Mouse (Mus musculus) ovary, adult 18-20 months (tissue): Measurements from ENCODE around the gene Vstm2l.

Source experiments
- DNase-seq: peaks from one replicate; pipeline ENCODE4 v3.0.0; 2022; ENCODE audit warnings: low spot score, mixed read lengths

Vstm2l gene

DNA sequence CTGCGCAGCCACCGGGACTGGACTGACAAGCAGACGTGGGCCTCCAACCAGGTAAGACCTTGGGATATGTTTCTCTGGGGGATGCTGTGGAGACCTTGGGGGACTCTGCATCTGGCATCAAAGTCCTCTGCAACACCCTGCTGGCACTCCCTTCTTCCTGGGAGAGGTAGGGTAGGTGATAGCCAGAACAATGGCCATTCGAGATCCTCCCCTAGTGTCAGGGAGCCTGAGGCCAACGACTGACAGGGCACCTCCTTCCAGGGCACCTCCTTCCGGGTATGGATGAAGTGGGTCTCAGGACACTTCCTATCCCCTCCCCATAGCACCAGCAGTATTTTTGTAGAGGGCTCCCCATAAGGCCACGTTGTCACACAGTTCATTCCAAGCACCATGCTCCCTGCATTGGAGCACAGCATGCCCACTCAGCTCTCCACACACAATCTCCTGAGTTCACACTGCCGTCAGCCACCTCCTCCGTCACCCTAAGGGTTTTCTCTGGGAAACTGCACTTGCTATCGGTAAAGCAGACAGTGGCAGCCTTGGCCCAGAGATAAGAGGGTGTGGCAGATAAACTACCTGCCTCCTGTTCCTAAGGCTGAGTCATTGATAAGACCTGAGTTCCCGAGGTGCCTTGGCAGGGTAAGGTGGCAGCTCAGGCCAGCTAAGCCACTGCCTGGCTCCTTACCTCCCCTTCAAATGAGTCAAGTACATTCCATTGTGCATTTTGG lies 21.2 kb downstream of the Vstm2l start:
- no peak for DNase-seq

DNA sequence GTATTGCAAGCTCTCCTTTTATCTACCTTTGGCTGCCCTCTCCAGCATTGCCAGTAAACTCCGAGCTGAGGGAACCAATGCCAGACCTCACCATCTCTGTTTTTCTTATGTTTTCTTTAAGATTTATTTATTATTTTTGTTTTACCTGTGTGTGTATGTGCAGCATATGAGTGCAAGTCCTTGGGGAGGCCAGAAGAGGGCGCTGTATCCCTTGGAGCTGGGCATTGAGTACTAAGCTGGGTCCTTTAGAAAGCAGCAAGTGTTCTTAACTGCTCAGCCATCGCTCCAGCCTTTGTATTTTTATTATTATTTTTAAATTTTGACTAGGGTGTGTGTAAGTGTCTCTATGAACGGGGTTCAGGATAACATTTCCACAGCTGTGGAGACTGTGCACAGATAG lies 22.2 kb downstream of the Vstm2l start:
- no peak for DNase-seq

DNA sequence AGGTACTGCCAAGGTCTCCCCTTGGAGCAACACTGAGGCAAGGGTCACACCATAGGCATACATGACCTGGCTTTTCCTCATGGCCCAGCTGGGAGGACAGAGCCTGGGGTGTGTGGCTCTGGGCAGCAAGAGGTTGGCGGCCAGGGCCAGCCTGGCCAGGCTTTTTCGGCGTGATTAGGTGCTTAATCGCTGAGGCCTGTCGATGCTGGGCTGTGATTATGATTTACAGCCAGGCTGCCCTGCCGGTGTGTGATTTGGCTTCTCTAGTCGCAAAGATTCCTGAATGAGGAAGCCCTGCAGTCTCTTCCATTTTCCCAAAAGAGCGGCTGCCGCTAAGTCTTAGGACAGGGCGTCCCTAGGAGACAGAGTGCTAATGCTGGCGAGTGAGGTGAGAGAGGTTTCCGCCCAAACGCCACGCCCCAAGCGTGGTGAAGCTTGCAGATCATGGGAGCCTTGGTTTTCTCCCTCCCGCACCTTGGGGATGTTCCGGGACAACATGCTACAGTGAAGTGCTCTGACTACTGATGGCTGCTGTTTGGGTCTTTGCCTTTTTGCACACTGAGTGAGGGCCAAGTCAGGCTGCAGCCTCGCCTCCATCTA lies 26.2 kb downstream of the Vstm2l start:
- DNase-seq = no peak

DNA sequence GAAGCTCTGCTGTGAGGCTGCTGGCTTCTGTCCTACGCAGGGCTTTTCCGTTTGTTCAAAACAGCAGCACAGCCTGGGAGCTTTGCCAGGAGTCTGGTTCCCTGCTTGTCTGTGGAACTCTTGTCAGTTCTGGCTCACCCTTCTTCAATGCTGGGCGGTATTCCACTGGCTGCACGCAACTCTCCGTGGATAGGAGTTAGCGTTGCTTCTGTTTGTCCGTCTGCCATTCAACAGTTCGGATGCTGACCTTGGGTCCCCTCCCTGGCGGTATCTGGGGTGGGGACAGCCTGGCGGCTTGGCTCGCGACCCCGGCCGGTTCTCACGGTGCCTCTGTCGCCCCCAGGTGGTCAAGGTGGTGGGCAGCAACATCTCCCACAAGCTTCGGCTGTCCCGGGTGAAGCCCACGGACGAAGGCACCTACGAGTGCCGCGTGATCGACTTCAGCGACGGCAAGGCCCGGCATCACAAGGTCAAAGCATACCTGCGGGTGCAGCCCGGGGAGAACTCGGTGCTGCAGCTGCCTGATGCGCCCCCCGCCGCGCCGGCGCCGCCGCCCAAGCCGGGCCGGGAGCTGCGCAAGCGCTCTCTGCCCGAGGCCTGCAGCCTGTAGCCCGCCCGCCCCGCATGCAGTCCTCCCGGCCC lies 29.2 kb downstream of the Vstm2l start:
- peak; percentile 57 for DNase-seq

DNA sequence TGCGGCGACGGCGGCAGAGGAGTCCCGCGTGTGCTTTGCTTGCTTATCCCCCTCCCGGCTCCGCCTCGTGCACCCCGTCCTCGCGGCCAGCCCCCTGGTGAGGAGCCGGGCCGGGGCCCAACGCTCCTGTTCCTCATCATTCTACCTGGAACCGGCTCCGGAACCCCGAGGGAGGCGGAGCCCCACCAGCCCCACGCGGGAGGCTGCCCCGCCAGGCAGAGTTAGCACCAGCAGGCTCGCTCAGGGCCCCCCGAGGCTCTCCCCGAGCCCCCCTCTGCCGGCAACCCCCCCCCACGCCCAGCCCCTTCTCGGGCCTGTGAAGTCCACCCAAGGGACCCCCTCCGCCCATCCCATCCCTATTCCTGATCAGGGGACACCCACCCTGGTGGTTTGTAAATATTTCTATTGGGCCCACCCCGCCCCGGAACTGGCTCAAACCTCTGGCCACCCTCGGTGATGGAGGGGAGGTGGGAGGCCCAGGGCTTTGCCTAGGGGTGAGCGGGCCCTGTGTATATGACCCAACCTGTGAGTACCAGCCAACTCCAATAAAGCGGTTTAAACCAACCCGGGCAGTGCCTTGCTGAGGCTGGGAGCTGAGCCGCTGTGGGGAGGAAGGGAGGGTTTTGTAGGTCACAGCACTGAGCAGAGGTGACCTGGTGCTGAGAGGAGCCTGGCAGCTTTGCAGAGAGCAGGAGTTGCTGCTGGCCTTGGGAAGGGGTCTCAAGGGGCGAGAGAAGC lies 29.9 kb downstream of the Vstm2l start:
- no peak for DNase-seq

DNA sequence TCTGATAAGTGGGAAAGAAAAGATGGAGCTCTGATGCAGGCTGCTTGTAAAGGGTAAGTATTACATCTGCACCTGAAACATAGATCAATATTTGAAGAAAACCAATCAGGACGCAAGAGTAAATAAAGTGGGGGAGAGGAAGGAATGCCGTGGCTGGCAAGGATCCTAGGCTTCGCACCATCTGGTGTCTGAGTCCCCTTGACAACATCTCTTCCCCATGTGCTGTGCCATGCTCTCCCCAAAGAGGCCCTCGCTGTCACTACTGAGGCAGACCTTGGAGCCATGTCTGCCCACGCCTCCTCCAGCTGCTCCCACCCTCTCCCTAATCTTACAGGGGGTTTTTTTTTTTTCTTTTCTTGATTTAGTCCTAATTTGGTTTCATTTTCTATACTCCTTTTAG lies 39.5 kb downstream of the Vstm2l start:
- no peak for DNase-seq

DNA sequence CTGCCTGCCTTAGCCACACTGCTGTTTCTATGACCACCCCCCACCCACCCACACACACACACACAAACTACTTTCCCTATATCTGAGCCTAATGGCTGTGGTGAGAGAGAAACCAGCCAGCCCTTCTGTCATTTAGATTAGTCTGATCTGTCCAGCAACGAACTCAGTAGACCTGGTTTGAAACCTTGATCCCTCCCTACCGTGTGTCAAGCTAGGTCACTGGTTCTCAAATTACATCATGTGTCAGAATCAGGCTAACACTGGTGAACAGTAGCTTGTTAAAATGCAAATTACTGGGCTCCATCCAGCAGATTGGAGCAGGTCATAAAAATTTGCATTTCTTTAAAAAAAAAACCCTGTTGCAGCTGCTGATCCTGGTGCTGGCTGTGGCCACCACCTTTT lies 43.3 kb downstream of the Vstm2l start:
- DNase-seq = no peak

DNA sequence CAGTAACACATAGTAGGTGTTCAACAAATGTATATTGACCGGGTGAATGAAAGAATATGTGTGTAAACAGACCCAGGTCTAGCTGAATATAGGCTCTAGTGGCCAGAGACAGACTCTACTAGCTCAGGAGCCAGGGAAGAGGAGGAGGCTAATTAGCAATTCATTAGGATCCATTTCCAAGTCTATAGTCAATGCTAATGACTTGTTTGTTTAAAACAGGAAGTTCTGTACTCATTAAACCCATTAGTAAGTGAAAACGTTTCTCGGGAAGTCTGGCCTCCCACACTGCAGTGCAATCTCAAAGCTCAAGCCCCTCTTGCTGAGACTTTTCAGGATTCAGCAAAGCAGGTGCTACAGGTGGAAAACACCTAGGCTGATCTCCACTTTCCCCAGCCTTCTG lies 53.4 kb downstream of the Vstm2l start:
- no peak for DNase-seq

DNA sequence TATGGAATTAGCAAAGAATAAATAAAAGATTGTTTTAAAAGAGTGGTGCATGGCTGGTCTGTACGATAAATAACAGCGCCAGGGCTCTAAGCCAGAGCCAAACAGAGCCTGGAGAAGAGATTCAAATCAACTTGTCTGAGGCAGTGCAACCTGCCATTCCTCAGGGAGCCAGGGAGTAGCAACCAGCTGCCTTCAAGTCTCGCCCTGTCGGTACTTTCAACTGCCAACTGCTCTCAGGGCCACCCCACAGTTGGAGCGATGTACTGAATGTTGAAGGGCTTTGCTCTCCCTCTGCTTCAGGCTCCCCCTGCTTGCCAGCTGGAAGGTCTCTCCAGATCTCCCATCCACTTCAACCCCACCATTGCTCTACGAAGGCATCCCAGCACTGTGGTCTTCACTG lies 55.7 kb downstream of the Vstm2l start:
- DNase-seq = no peak

DNA sequence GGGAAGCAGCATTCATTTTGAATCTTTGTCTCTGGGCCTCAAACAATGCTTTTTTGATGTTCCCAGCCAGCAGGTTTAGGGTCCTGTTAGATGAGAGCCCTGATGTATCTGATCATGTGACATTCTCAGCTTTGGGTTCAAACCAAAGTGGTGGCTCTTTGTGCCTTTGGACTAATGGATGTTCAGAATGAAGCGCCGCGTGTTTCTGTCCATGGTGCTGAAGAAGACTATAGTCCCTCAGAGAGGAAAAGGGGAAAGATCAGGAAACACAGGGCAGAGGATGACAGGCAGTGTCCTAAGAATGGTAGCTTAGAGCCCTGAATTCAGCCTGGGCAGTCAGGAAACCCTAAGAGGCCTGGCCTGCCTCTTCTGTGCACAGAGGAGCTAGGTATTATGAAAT lies 56.2 kb downstream of the Vstm2l start:
- no peak for DNase-seq

DNA sequence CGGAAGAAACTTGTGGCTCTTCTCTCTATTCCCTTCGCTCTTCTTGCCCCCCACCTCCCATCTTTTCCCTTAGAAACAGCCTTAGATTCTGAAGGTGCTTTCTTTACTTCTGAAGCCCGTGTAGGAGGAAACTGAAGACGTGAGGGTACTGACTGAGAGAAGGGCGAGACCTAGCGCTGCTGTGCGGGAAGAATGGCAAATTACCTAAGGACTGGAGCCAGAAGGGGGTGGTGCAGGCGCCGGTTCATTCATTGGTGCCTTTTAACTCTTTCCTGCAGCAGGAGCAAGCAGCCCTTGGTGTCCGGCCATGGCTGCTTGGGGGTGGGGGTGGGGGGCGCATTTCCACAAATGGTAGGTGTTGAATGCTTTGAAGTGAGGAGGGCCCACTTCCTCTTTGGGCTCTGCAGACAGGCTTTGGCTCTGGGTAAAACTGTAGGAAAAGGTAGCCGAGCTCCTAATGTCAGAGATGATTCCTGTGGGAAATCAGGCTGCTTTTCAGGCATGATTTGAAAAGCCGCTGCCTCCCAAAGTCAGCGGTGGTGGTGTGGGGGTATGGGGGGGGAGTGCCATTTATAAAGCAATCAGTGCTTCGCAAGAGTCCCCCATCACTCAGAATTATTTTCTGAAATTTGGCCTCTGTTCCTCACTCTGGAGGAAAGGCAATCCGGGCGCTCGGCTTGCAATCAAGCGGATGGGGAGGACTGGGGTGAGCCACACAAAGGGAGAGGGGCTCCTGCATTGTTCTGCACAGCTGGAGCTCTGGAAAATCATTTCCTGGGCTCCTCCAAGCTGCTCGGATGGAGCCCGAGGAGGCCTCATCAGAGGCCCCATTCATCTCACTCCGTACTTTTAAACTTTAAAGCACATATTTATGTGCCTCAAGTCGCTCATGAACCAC lies 60.4 kb downstream of the Vstm2l start:
- DNase-seq = no peak

DNA sequence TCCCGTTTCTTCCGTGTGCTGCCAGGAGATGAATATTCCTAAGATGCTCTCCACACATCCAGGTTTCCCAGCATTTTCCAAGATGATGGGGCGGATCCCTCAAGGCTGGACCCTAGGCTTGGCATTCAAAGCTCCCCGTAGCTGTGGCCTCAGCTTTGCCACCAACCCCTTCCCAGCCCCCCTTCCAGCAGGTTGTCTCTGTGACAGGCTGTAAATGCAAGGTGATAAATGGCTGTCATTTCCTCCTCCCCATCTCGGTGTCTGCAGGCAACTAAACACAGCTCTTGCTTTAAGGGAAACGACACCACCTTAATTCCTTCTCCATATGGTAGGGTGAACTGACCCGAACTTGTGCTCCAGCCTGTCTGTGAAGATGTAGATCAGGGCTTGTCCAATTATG lies 61.1 kb downstream of the Vstm2l start:
- DNase-seq = no peak

DNA sequence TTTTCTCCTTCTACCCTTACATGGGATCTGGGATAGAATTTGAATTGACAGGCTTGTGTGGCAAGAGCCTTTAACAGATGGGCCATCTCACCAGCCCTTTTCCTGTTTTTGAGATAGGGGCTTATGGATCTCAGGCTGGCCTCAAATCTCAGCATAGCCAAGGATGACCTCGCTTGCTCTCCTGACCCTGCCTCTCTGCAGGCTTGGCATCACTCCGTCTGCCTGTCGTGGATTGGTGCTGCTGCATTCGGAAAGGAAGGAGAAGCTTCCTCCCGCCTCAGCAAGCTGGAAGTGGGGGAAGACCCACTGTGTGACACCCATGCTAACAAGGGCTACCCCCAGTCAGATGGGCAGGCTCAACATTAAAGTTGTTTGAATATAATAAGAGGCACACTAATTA lies 64.8 kb downstream of the Vstm2l start:
- no peak for DNase-seq

DNA sequence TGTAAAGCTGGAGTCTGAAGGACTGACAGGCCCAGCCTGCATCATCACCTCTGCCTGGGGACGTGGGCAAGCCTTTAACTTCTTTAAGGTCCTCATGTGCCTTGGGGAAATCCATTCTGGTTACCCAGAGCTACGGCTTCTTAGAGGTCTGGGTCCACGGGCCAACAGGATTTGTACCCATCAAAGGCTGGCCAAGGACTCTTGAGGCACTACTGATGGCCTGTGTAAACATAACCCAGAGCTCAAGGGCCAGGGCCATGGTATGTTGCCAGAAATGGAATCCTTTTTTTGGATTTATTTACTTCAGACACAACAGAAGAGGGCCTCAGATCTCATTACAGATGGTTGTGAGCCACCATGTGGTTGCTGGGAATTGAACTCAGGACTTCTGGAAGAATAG lies 68.3 kb downstream of the Vstm2l start:
- DNase-seq = no peak

DNA sequence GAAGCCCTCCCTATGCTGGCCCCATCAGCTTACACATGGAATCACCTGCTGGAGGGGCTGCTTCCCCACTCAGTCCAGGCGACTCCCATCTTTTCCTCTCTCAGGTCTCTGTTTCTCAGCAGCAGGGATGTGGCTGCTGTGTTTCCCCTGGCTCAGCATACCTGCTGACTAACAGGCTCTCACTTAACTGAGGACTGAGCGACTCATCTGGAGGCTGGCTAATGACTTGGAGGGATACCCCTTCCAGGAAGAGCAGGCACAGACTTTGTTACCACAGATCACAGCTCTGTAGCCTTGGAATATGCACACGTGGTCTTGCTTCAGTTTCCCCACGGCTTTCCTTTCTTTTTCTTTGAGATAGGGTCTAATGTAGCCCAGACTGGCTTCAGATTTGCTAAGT lies 68.8 kb downstream of the Vstm2l start:
- DNase-seq = no peak

DNA sequence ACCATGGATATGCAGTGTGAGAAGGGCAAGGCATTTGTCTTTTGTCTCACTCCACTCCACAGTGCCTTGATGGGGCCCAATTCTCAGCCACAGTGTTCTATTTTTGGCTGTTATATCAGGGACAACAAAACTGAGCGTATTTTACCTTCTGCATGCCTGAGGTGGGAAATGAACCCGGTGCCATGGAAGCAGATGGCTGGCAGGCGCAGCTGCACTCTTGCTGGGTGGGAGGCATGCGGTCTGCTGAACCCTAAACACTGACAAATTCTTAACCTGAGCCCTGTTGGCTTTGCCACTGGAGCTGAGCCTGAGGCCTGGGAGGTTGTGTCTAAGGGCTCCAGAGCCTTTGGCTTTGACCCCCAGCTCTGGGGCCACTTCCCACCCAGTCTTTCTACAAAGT lies 71.2 kb downstream of the Vstm2l start:
- DNase-seq = no peak

DNA sequence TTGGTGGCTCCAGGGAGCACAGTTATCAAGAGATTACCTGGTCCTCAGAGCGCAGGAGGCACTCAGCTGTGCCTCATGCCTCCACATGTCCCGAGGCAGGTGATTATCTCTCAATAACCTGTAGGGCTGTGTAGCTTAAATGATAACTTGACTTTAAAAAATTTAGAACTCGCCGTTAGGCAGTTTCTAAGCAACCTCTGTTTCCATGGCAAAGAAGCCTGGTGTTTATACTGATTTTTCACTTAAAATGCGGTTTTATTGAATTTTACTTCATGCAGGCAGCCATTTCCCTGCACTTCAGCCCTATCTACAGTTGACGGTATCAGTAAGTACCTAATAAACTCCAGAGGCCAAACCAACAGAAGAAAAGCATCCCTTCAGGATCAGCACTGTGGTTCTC lies 71.8 kb downstream of the Vstm2l start:
- DNase-seq = no peak

DNA sequence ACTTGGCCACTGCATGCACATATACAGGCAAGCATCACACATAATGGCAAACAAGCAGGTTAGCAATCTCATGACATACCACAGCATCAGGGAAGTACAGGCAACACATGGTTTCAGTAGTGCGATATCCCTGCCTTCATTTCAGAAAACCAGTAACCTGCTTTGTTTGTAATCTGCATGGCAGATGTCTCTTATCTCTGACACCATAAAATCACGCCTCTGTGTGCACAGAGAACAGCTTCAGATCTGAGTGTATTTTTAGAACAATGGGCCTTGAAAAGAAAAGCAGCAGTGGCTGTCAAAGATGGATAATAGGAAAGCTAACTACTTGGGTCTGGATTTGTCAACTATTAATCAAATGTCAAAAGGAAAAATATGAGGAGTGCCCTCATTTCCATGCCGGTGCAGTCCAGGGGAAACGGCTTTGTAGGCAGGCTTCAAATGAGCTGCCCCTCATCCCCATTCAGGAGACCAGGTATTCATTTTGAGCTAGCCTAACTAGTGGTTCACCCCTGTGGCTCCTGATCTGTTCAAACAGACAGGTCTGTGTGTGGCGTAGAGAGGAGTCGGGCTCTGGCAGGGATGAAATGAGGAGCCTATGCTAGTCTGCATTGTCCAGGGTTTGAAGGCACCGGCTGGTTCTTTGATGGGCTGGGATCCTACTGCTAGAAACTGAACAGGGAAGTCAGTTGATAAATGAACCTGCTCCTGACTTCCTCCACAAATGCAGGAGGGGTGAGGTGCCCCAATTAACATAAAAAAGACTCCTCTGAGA lies 74.2 kb downstream of the Vstm2l start:
- DNase-seq = no peak

DNA sequence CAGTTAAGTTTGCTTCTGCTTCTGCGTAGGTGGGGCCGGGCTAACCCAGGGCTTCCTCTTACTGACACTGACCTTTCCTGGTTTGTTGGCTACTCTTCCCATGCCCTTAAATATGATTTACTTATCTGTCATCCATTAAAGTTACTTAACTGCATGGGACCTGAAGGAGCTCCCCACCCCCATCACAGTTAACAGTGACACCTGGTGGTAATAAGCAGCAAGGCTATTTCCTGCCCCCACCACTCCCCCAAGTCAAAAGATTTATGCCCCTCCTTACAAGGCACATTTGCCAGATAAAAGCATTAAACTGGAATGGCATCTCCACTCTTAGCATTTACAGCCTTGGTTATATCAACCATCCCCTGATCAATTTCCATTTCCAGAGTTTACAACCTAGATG lies 75.5 kb downstream of the Vstm2l start:
- DNase-seq = no peak

DNA sequence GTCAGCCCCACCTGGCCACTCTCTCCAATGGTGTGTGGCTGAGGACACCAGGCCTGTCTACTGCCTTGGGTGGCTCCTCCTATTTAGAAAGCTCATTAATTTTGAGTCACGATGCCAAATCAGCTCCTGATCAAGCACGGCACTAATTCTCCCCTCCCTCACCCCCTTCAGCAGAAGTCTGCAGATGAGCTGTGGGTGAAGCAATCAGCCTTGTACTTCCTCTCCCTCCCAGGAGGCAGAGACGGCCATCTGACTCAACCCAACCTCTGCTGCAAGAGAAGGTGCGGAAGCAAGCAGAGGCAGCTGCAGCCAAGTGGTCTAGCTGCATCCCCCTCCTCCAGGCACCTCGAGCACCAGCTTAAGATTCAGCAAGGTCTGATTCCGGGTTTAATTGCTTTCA lies 76.6 kb downstream of the Vstm2l start:
- DNase-seq = no peak

DNA sequence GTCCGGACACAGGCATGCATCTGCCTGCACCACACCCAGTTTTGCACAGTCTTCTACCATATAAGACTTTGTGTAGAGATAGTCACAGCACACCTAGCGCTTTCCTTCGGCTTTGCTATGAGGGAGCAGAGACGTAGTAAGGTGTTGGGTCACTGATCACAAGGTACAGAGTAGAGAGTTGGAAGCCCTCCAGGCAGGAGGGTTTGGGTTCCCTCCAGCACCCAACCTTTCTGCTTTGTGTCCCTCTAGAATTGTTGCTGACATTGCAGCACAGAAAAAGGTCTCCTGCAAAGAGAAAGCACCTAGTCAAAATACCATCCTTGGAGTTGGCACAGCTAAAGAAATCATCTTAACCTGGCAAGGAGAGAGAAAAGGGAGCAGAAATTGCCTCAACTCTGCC lies 78.0 kb downstream of the Vstm2l start:
- DNase-seq = no peak
